Mouse (Mus musculus) megakaryocyte, embryonic 14.5 days (primary cell): ENCODE measurements around the gene Stk10.

ENCODE experiments used
- FLI1 ChIP-seq: IDR thresholded peaks from 2 replicates; pipeline ENCODE4 v1.6.1; 2012; ENCODE audit warnings: low read length, inconsistent platforms, mixed read lengths
- GATA1 ChIP-seq: IDR thresholded peaks from 3 replicates; pipeline ENCODE4 v1.6.1; 2012; ENCODE audit warnings: mixed read lengths, low read length, inconsistent platforms, borderline replicate concordance

DNA sequence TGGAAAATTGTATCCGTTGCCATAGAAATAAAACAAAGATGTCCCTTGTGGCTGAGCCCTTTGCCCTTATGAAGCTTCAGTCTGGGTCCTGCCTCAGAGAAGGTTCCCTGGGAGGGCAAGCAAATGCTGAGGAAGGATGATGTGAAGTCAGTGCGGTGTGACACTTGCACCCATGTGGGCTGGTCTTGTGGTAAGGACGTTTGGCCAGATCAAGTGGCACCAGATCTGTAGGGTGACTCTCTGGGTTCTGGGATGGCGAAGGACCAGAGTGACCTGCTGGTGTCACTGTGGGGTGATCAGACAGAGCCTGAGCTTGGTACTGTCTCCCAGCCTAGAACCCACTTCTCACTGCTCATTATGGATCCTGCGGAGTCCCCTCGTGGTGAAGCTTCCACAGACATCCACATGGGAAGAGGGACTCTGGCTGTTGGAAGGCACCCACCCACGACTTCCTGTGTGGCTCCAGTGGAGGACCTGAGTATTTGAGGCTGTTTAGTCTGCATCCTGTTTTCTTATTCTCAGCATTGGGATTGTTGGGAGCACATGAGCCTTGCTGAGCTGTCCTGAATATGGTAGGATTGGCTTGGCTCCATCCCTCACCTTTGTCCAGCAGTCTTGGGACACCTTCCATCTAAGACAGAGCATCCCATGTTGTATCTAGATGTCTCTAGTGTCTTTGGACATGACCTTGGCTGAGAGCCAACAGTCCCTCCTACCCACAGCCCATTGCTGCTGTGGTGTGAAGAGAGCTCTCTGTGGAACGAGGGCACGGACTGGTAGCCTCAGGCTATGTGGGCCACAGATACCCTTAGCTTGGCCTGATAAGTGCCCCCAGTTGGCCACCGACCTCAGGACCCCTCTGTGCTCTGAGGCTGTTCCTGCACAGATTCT is 28.6 kb downstream of the Stk10 start:
- TF ChIP-seq GATA1 (no peak), FLI1 (no peak)
